Mouse (Mus musculus) hindbrain, embryonic 13.5 days (tissue): ENCODE data around the gene Gm20388. TPM values are rescaled to one million over a fixed set of nuclear protein-coding genes. Genes with fewer than 3 reads are reported as not detected.

Experiments used
- ATAC-seq: fragments of 200-750 bp; cut with Nextera tagmentation; 2 replicates; pipeline ENCODE4 v1.8.0; 2017; ENCODE audit warnings: moderate TSS enrichment; ENCODE audit not compliant: low FRiP score
- H3K27ac ChIP-seq: fragments of 300-500 bp; sonication (generic); 2 replicates; pipeline ENCODE4 v1.5.1; 2015; ENCODE audit warnings: inconsistent platforms, mild to moderate bottlenecking, moderate library complexity
- H3K27me3 ChIP-seq: fragments of 300-500 bp; sonication (generic); 2 replicates; pipeline ENCODE4 v1.6.1; 2015; ENCODE audit warnings: mild to moderate bottlenecking, inconsistent platforms
- H3K36me3 ChIP-seq: fragments of 300-500 bp; sonication (generic); 2 replicates; pipeline ENCODE4 v1.6.1; 2015; ENCODE audit warnings: mild to moderate bottlenecking, inconsistent platforms
- H3K4me1 ChIP-seq: fragments of 300-500 bp; sonication (generic); replicated peaks from 2 replicates; pipeline ENCODE4 v1.6.1; 2015; ENCODE audit warnings: inconsistent platforms
- H3K4me2 ChIP-seq: fragments of 300-500 bp; sonication (generic); 2 replicates; pipeline ENCODE4 v1.6.1; 2015; ENCODE audit warnings: inconsistent platforms, mild to moderate bottlenecking, moderate library complexity
- H3K4me3 ChIP-seq: fragments of 300-500 bp; sonication (generic); 2 replicates; pipeline ENCODE4 v1.5.1; 2015; ENCODE audit warnings: mild to moderate bottlenecking, inconsistent platforms
- H3K9ac ChIP-seq: fragments of 300-500 bp; sonication (generic); 2 replicates; pipeline ENCODE4 v1.6.1; 2015; ENCODE audit warnings: mild to moderate bottlenecking, inconsistent platforms
- H3K9me3 ChIP-seq: fragments of 300-500 bp; sonication (generic); 2 replicates; pipeline ENCODE4 v1.6.1; 2016; ENCODE audit warnings: inconsistent platforms
- WGBS: fragments of 180-500 bp; shearing (Covaris S2); methylation state at CpG from one replicate; pipeline ENCODE4 v1.1.7; 2015; 5-methylcytosine and 5-hydroxymethylcytosine counted together
- polyA plus RNA-seq: library from polyadenylated mRNA; unstranded; fragments of >200 nt; fragmentation: Nextera tagmentation; extraction: Ambion mirVana; gene quantifications from 2 replicates; pipeline ENCODE4 v1.2.1, GENCODE M21; 2015

The Gm20388 gene
- polyA plus RNA-seq, 1 experiment from 2014 or later: 1.9 TPM

GRCm38 (mm10) chr8:123345135-123345534 is 3434.5 kb downstream of the Gm20388 start:
- Histone ChIP-seq H3K4me2 (no peak overlapping the region), H3K4me1 (peaks cover 19% of the 10 kb centered on the region; the same call in 1 of the 2 replicates), H3K9ac (no peak overlapping the region), H3K27ac (no peak overlapping the region), H3K27me3 (no peaks in the 10 kb centered on the region), H3K4me3 (no peak overlapping the region), H3K36me3 (peaks cover 33% of the 10 kb centered on the region), H3K9me3 (no peaks in the 10 kb centered on the region)
- WGBS: 85% methylated on average over 8 of the region's 8 CpGs
- ATAC-seq: no peak

- WGBS: 89% methylated on average over 6 of the region's 6 CpGs
- H3K4me2 ChIP-seq: no peak overlapping the region
- H3K4me1 ChIP-seq: peaks cover 19% of the 10 kb centered on the region; the same call in 1 of the 2 replicates
- no peak for ATAC-seq
- peaks cover 36% of the 10 kb centered on the region for H3K36me3 ChIP-seq
- no peaks in the 10 kb centered on the region for H3K27me3 ChIP-seq
- no peaks in the 10 kb centered on the region for H3K9me3 ChIP-seq
- H3K4me3 ChIP-seq: no peak overlapping the region
- H3K27ac ChIP-seq: no peak overlapping the region
- no peak overlapping the region for H3K9ac ChIP-seq
Measured at GRCm38 (mm10) chr8:123345856-123346255, 3435.2 kb downstream of the Gm20388 start.

DNA sequence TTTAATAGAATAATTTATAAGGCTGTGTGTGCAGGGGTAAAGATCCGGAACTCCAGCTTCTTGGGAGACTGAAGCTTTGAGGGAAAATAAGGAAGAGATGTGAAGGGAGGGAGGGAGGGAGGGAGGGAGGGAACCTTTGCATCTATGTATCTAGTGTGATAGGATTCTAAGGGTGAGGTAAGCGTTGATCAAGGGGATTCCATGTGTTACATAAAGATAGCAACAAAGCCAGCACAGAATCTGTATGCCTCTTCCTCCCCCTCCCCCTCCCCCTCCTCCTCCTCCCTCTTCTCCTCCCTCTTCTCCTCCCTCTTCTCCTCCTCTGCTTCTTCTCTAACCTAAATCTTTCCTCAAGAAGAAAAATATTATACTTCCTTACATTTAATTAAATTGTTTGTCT is 3436.7 kb downstream of the Gm20388 start:
- ATAC-seq: no peak
- Histone ChIP-seq H3K9me3 (no peaks in the 10 kb centered on the region), H3K4me1 (peaks cover 20% of the 10 kb centered on the region; the same call in 1 of the 2 replicates), H3K4me3 (no peak overlapping the region), H3K27me3 (no peaks in the 10 kb centered on the region), H3K4me2 (no peak overlapping the region), H3K27ac (no peak overlapping the region), H3K9ac (no peak overlapping the region), H3K36me3 (peaks cover 28% of the 10 kb centered on the region)
- WGBS: 91% methylated on average over 2 of the region's 2 CpGs

DNA sequence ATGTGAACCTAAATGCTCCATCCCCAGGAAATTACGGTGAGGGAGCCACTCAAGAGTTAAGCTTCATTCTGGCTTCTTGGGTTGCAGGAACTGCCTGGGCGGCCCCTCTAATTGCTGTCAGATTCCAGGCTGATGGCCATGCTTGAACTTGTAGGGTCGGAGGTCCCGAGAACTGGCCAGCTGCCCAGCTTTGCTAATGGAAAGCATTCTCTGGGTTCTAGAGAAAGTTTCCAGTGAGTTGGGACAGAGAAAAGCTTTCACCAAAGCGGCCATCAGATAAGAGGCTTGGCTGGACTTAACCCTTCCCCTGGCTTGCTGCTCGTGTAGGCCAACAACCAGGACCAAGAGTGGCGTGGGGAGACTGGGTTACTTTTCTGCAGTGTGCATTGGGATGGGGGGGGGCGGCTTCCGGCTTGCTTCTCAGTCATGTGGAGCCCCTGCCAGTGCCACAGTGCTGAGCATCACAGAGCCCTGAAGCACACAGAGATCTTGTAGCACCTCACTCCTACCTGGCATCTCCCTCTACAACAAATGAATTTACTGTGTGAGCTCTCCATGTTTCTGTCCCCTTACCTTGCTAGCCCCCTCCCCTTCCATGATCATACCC is 3437.7 kb downstream of the Gm20388 start:
- ATAC-seq: no peak
- peak overlapping the region; percentile 12; the same call in 1 of the 2 replicates for H3K27ac ChIP-seq
- 56% methylated on average over 9 of the region's 9 CpGs for WGBS

DNA sequence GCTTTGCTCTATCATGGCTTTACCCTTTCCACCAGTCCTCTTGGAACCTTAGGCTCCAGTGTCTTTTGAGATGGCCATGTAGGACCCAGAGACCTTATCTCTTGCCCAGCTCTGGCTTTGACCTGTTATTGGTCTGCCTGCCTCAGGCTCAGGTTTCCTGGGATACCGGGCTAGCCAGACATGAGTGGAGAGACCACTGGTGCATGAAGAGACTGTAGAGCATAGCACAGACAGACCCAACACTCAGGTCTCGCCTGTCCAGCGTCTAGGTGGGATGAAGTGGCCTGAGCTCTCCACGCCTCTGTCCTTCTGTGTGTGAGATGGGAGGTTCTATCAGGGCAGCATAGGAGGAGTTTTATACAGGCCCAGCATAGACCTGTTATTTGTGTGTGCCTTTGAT is 3438.4 kb downstream of the Gm20388 start:
- peaks cover 28% of the 10 kb centered on the region for H3K36me3 ChIP-seq
- H3K27me3 ChIP-seq: no peaks in the 10 kb centered on the region
- no peak overlapping the region for H3K4me3 ChIP-seq
- whole genome bisulfite sequencing: 85% methylated on average over 4 of the region's 4 CpGs
- H3K4me1 ChIP-seq: peaks cover 23% of the 10 kb centered on the region; the same call in 1 of the 2 replicates
- peak overlapping the region; percentile 12; the same call in 1 of the 2 replicates for H3K27ac ChIP-seq
- no peak for ATAC-seq
- no peak overlapping the region for H3K9ac ChIP-seq
- no peak overlapping the region for H3K4me2 ChIP-seq
- no peaks in the 10 kb centered on the region for H3K9me3 ChIP-seq

More for the DNA sequence above, 3437.7 kb downstream of the Gm20388 start:
- no peak overlapping the region for H3K4me3 ChIP-seq
- no peaks in the 10 kb centered on the region for H3K9me3 ChIP-seq
- H3K27me3 ChIP-seq: no peaks in the 10 kb centered on the region
- peaks cover 24% of the 10 kb centered on the region; the same call in 1 of the 2 replicates for H3K4me1 ChIP-seq
- no peak overlapping the region for H3K9ac ChIP-seq
- H3K36me3 ChIP-seq: peaks cover 28% of the 10 kb centered on the region
- no peak overlapping the region for H3K4me2 ChIP-seq

DNA sequence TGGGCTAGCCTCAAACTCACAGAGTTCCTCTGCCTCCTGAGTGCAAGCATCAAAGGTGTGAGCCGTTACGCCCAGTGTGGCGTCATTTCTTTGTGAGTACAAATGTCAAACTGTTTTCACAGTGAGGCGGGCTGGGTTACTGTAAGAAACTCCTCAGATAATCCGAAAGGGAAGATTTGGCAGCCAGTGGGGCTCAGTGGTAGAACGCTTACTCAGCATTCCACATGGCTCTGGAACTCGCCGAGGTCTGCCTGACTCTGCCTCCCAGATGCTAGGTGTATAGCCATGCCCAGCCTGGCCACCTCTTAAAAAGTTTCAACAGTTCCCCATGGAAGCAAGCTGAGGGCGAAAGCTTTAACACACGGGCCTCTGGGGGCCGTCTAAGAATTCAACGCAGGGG is 3441.5 kb downstream of the Gm20388 start:
- H3K4me1 ChIP-seq: peaks cover 23% of the 10 kb centered on the region; the same call in 1 of the 2 replicates
- no peak overlapping the region for H3K27ac ChIP-seq
- H3K4me2 ChIP-seq: no peak overlapping the region
- no peaks in the 10 kb centered on the region for H3K9me3 ChIP-seq
- no peak for ATAC-seq
- 88% methylated on average over 12 of the region's 12 CpGs for WGBS
- no peak overlapping the region for H3K4me3 ChIP-seq
- peaks cover 42% of the 10 kb centered on the region for H3K36me3 ChIP-seq
- no peaks in the 10 kb centered on the region for H3K27me3 ChIP-seq
- H3K9ac ChIP-seq: 0 out of 2 replicates have a peak overlapping the region, but pooled peaks have one; percentile 35

GRCm38 (mm10) chr8:123352786-123353185 is 3442.1 kb downstream of the Gm20388 start:
- peaks cover 46% of the 10 kb centered on the region for H3K36me3 ChIP-seq
- H3K27ac ChIP-seq: no peak overlapping the region
- no peak overlapping the region for H3K4me2 ChIP-seq
- H3K4me3 ChIP-seq: no peak overlapping the region
- no peaks in the 10 kb centered on the region for H3K9me3 ChIP-seq
- 51% methylated on average over 13 of the region's 13 CpGs for WGBS
- peak overlapping the region; percentile 35; the same call in 1 of the 2 replicates for H3K9ac ChIP-seq
- ATAC-seq: no peak
- H3K27me3 ChIP-seq: no peaks in the 10 kb centered on the region
- peaks cover 23% of the 10 kb centered on the region; the same call in 1 of the 2 replicates for H3K4me1 ChIP-seq

DNA sequence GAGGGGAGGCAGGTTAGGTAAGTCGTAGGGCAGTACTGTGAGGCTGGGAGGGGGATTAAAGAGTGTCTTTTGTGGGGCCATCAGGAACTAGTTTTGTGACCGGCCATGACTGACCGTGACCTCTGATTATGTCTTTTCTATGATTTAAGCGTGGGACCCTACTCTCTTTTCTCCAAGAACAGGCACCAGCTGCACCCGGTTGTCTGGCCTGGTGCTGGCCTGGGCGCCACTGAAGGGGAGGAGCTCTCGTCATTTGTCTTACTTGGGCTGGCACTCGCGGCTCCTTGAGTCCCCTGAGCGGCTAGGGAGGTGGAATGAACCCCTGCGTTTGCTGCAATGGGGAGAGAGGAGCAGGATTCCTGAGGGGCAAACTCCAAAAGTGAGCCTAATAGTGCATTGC is 3442.6 kb downstream of the Gm20388 start:
- ATAC-seq: no peak
- peaks cover 45% of the 10 kb centered on the region for H3K36me3 ChIP-seq
- no peaks in the 10 kb centered on the region for H3K27me3 ChIP-seq
- no peak overlapping the region for H3K4me3 ChIP-seq
- no peak overlapping the region for H3K9ac ChIP-seq
- no peak overlapping the region for H3K4me2 ChIP-seq
- H3K4me1 ChIP-seq: peaks cover 20% of the 10 kb centered on the region; the same call in 1 of the 2 replicates
- 45% methylated on average over 11 of the region's 11 CpGs for WGBS
- H3K27ac ChIP-seq: no peak overlapping the region
- H3K9me3 ChIP-seq: no peaks in the 10 kb centered on the region

GRCm38 (mm10) chr8:123361082-123361739 is 3450.6 kb downstream of the Gm20388 start:
- 43% methylated on average over 12 of the region's 12 CpGs for WGBS
- no peaks in the 10 kb centered on the region for H3K9me3 ChIP-seq
- peak overlapping the region; percentile 78 for H3K27ac ChIP-seq
- H3K27me3 ChIP-seq: no peaks in the 10 kb centered on the region
- H3K4me3 ChIP-seq: no peak overlapping the region
- H3K36me3 ChIP-seq: peaks cover 92% of the 10 kb centered on the region
- ATAC-seq: peak; percentile 61; the same call in 1 of the 2 replicates
- no peak overlapping the region for H3K4me2 ChIP-seq
- H3K9ac ChIP-seq: 0 out of 2 replicates have a peak overlapping the region, but pooled peaks have one; percentile 24
- no peaks in the 10 kb centered on the region for H3K4me1 ChIP-seq

GRCm38 (mm10) chr8:123373403-123374238 is 3463.0 kb downstream of the Gm20388 start, which contains the start of gene Tcf25:
Gene Tcf25, plus strand, starts transcription at chr8:123373753.
- Histone ChIP-seq H3K9me3 (no peaks in the 10 kb centered on the region), H3K4me1 (peaks cover 32% of the 10 kb centered on the region), H3K27me3 (no peaks in the 10 kb centered on the region), H3K4me3 (peak within 1 kb of the TSS; percentile 80), H3K9ac (peak within 1 kb of the TSS; percentile 89), H3K4me2 (peak within 1 kb of the TSS; percentile 66), H3K27ac (peak within 1 kb of the TSS; percentile 97), H3K36me3 (peaks cover 41% of the 10 kb centered on the region)
- peak; percentile 94 for ATAC-seq
- WGBS: under 1% methylated on average over 75 of the region's 75 CpGs

DNA sequence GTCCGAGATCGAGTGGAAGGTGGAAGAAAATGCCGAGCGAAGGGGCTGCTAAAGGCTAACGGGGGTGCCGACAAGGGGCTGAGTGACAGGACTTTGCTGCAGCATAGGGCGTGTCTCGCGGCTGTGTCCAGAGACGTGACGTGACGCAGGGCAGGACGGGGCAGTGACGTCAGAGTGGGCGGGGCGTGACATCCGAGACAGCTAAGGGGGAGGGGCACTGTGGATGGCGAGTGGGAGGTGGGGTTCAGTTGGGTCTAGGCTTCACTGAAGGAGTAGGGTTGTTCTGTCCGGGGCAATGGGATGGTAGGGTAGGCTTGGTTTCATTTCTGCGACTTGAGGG is 3463.6 kb downstream of the Gm20388 start:
- H3K4me3 ChIP-seq: peak overlapping the region; percentile 80
- peak overlapping the region; percentile 89 for H3K9ac ChIP-seq
- H3K4me1 ChIP-seq: peaks cover 32% of the 10 kb centered on the region
- peaks cover 35% of the 10 kb centered on the region for H3K36me3 ChIP-seq
- H3K27me3 ChIP-seq: no peaks in the 10 kb centered on the region
- H3K9me3 ChIP-seq: no peaks in the 10 kb centered on the region
- H3K4me2 ChIP-seq: peak overlapping the region; percentile 66
- ATAC-seq: peak; percentile 79
- H3K27ac ChIP-seq: peak overlapping the region; percentile 97
- under 1% methylated on average over 20 of the region's 20 CpGs for WGBS

GRCm38 (mm10) chr8:123375701-123376100 is 3465.1 kb downstream of the Gm20388 start:
- H3K27me3 ChIP-seq: no peaks in the 10 kb centered on the region
- H3K4me2 ChIP-seq: peak overlapping the region; percentile 31
- peaks cover 23% of the 10 kb centered on the region for H3K36me3 ChIP-seq
- H3K4me3 ChIP-seq: no peak overlapping the region; the same call in 1 of the 2 replicates
- H3K9ac ChIP-seq: peak overlapping the region; percentile 35; the same call in 1 of the 2 replicates
- no peaks in the 10 kb centered on the region for H3K9me3 ChIP-seq
- no peak for ATAC-seq
- H3K27ac ChIP-seq: peak overlapping the region; percentile 66
- peaks cover 32% of the 10 kb centered on the region for H3K4me1 ChIP-seq
- WGBS: 77% methylated on average over 10 of the region's 10 CpGs
